Mouse (Mus musculus): ENCODE measurements around the gene Slc35b1. TPM values are rescaled to one million over a fixed set of nuclear protein-coding genes. Genes with fewer than 3 reads are reported as not detected.

Gene Slc35b1
- polyA plus RNA-seq, 1 experiment = 48.5 TPM

DNA sequence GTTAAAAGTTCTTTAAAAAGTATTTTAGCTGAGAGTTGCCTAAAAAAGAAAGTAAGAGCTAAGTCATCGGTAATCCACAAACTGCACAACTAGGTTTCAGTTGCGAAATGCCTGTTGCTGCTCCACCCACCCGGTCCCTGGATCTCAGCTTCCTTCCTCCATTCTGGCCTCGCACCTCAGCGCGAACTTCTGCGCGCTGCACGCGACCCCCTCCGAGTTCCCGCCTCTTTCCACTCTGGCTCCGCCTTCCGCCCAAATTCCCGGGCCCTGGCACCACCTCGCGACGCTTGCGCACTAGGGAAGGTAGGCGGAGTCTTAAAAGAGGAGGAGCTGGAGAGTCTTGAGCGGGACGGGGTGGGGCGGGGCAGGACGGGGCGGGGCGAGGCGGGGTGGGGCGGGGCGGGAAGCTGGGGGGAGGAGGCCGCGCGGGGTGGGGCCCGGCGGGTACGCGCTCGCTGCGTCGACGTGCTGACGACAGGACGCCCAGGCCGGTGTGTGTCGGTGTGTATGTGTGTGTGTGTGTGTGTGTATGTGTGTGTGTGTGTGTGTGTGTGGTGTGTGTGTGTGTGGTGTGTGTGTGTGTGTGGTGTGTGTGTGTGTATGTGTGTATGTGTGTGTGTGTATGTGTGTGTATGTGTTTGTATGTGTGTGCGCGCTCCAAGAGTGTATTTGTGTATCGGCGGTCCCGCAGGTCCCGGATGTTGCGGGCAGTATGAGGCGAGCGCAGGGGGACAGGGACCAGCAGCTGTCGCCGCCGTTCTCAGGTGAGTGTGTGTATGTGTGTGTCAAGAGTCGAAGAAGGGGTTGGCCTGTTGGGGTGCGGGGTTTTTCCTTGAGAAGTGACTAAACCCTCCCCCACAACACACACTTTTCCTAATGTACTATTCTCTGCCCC is 29.4 kb downstream of the Slc35b1 start, which contains the start of gene Spop:
Spop (plus strand) TSS at position 440 of the 895 bp plus-strand sequence.
- H3K27ac ChIP-seq (ENCODE audit: control insufficient read depth, insufficient read depth, low read depth, low read length) = peak within 1 kb of the TSS; percentile 97
- peak within 1 kb of the TSS; percentile 93 for H3K4me3 ChIP-seq (ENCODE audit: control insufficient read depth, low read depth, low read length)
- peaks cover 4% of the 10 kb centered on the region; the same call in 1 of the 2 replicates for H3K4me1 ChIP-seq (ENCODE audit: control insufficient read depth, insufficient read depth, low read length)
- no peaks in the 10 kb centered on the region for H3K27me3 ChIP-seq (ENCODE audit: control insufficient read depth, insufficient read depth, low read length)
- TF ChIP-seq CTCF (IDR thresholded peaks at IDR 0.05; ENCODE audit: control insufficient read depth, insufficient read depth, insufficient replicate concordance, low read depth, low read length) (no peak), POLR2A (IDR thresholded peaks at IDR 0.05; ENCODE audit: control insufficient read depth, low read depth, low read length) (peak; percentile 51)
- no peaks in the 10 kb centered on the region for H3K36me3 ChIP-seq (ENCODE audit: control insufficient read depth, insufficient read depth, low read length)

GRCm38 (mm10) chr11:95414536-95415161 is 30.2 kb downstream of the Slc35b1 start:
- no peak for TF ChIP-seq CTCF (IDR thresholded peaks at IDR 0.05; ENCODE audit: control insufficient read depth, insufficient read depth, insufficient replicate concordance, low read depth, low read length)
- TF ChIP-seq POLR2A (IDR thresholded peaks at IDR 0.05; ENCODE audit: control insufficient read depth, low read depth, low read length) = peak; percentile 48; the same call in 1 of the 2 replicates
- peak overlapping the region; percentile 93 for H3K4me3 ChIP-seq (ENCODE audit: control insufficient read depth, low read depth, low read length)
- H3K4me1 ChIP-seq (ENCODE audit: control insufficient read depth, insufficient read depth, low read length) = peaks cover 4% of the 10 kb centered on the region; the same call in 1 of the 2 replicates
- H3K27me3 ChIP-seq (ENCODE audit: control insufficient read depth, insufficient read depth, low read length) = no peaks in the 10 kb centered on the region
- no peaks in the 10 kb centered on the region for H3K36me3 ChIP-seq (ENCODE audit: control insufficient read depth, insufficient read depth, low read length)
- peak overlapping the region; percentile 97 for H3K27ac ChIP-seq (ENCODE audit: control insufficient read depth, insufficient read depth, low read depth, low read length)

GRCm38 (mm10) chr11:95415931-95416330 is 31.4 kb downstream of the Slc35b1 start:
- no peak; the same call in 1 of the 2 replicates for TF ChIP-seq POLR2A (IDR thresholded peaks at IDR 0.05; ENCODE audit: control insufficient read depth, low read depth, low read length)
- no peak for TF ChIP-seq CTCF (IDR thresholded peaks at IDR 0.05; ENCODE audit: control insufficient read depth, insufficient read depth, insufficient replicate concordance, low read depth, low read length)

GRCm38 (mm10) chr11:95417341-95417740 is 32.8 kb downstream of the Slc35b1 start:
- Histone ChIP-seq H3K4me3 (ENCODE audit: control insufficient read depth, low read depth, low read length) (peak overlapping the region; percentile 72), H3K27me3 (ENCODE audit: control insufficient read depth, insufficient read depth, low read length) (no peaks in the 10 kb centered on the region), H3K4me1 (ENCODE audit: control insufficient read depth, insufficient read depth, low read length) (peaks cover 4% of the 10 kb centered on the region; the same call in 1 of the 2 replicates), H3K36me3 (ENCODE audit: control insufficient read depth, insufficient read depth, low read length) (no peaks in the 10 kb centered on the region), H3K27ac (ENCODE audit: control insufficient read depth, insufficient read depth, low read depth, low read length) (peak overlapping the region; percentile 81)
- TF ChIP-seq CTCF (IDR thresholded peaks at IDR 0.05; ENCODE audit: control insufficient read depth, insufficient read depth, insufficient replicate concordance, low read depth, low read length) = no peak
- no peak for TF ChIP-seq POLR2A (IDR thresholded peaks at IDR 0.05; ENCODE audit: control insufficient read depth, low read depth, low read length)

More at GRCm38 (mm10) chr11:95415931-95416330, 31.4 kb downstream of the Slc35b1 start:
- Histone ChIP-seq H3K27ac (ENCODE audit: control insufficient read depth, insufficient read depth, low read depth, low read length) (peak overlapping the region; percentile 65; the same call in 1 of the 2 replicates), H3K4me1 (ENCODE audit: control insufficient read depth, insufficient read depth, low read length) (peaks cover 4% of the 10 kb centered on the region; the same call in 1 of the 2 replicates), H3K27me3 (ENCODE audit: control insufficient read depth, insufficient read depth, low read length) (no peaks in the 10 kb centered on the region), H3K4me3 (ENCODE audit: control insufficient read depth, low read depth, low read length) (peak overlapping the region; percentile 55), H3K36me3 (ENCODE audit: control insufficient read depth, insufficient read depth, low read length) (no peaks in the 10 kb centered on the region)

- no peak for TF ChIP-seq POLR2A (IDR thresholded peaks at IDR 0.05; ENCODE audit: control insufficient read depth, low read depth, low read length)
- TF ChIP-seq CTCF (IDR thresholded peaks at IDR 0.05; ENCODE audit: control insufficient read depth, insufficient read depth, insufficient replicate concordance, low read depth, low read length) = no peak
- H3K27ac ChIP-seq (ENCODE audit: control insufficient read depth, insufficient read depth, low read depth, low read length) = no peak overlapping the region
- H3K27me3 ChIP-seq (ENCODE audit: control insufficient read depth, insufficient read depth, low read length) = no peaks in the 10 kb centered on the region
- no peaks in the 10 kb centered on the region for H3K36me3 ChIP-seq (ENCODE audit: control insufficient read depth, insufficient read depth, low read length)
- H3K4me1 ChIP-seq (ENCODE audit: control insufficient read depth, insufficient read depth, low read length) = no peaks in the 10 kb centered on the region
- H3K4me3 ChIP-seq (ENCODE audit: control insufficient read depth, low read depth, low read length) = no peak overlapping the region
Measured at GRCm38 (mm10) chr11:95420880-95421435, 36.5 kb downstream of the Slc35b1 start.

DNA sequence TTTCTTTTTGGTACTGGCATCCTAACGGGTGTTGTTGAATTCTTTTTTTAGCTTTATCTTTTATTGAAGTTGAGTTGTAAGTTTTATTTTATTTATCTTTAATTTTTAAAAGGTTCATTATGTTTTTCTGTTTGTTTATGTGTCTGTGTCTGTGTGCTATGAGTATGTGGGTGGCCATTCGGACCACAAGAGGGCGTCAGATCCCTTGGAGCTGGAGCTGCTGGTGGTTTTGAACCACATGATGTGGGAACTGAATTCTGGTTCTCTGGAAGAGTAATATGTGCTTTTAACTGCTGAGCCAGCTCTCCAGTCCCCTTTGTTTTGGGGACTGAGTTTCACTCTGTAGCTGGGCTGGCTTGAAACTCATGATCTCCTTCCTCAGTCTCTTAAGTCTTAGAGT is 39.0 kb downstream of the Slc35b1 start:
- Histone ChIP-seq H3K27ac (ENCODE audit: control insufficient read depth, insufficient read depth, low read depth, low read length) (no peak overlapping the region), H3K36me3 (ENCODE audit: control insufficient read depth, insufficient read depth, low read length) (no peaks in the 10 kb centered on the region), H3K4me3 (ENCODE audit: control insufficient read depth, low read depth, low read length) (no peak overlapping the region), H3K27me3 (ENCODE audit: control insufficient read depth, insufficient read depth, low read length) (no peaks in the 10 kb centered on the region), H3K4me1 (ENCODE audit: control insufficient read depth, insufficient read depth, low read length) (no peaks in the 10 kb centered on the region)
- TF ChIP-seq POLR2A (IDR thresholded peaks at IDR 0.05; ENCODE audit: control insufficient read depth, low read depth, low read length) = no peak
- TF ChIP-seq CTCF (IDR thresholded peaks at IDR 0.05; ENCODE audit: control insufficient read depth, insufficient read depth, insufficient replicate concordance, low read depth, low read length) = peak; percentile 14; the same call in 1 of the 2 replicates
